Comparison of ENCODE assay signal across 15 mouse cellular contexts in the genomic region with DNA sequence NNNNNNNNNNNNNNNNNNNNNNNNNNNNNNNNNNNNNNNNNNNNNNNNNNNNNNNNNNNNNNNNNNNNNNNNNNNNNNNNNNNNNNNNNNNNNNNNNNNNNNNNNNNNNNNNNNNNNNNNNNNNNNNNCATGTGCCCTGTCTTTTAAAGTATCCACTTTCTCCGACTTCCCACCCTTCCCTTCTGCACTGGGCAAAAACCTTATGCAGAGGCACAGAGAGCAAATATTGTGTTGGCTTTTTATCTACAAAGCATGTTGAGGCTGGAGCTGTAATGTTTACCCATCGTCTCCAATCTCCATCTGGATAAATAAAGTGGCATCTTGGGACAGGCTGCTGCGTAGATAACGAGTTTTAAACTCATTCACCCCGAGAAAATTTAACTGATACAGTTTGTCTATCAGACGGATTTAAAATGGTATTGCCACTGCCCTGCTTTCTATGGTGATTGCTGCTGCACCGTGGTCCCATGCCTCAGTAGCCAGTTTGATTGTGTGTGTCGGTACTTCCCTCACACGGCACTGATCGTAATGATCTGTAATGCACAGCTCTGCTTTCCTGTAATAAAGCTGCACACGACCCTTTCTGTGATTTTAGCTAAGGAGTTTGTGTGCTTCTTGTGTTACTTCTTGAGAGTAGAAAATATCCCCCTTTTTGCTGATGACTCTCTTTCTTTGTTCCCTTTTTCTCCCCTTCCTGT.
A peak's percentile ranks its signal among the peaks of the same experiment; 100 is the strongest.
DNase-seq lines count a peak whose midpoint lies in the region; ATAC-seq lines count a peak whose summit lies in the region.
"Had no signal": no experiment of that assay in that cellular context is flagged by ENCODE, and none has a peak within 500 bp of the region (broad histone marks: within the 10 kb centered on the region; RNA-seq: fewer than 3 reads in every experiment).

No protein-coding gene starts in this region.

- DNase-seq in kidney, postnatal 36 days = no peak
- DNase-seq in spleen, postnatal 36 days (ENCODE audit: low spot score in 2 of 2) = no peak
- no peak for DNase-seq in adrenal gland, postnatal 36 days
- DNase-seq: adrenal gland, postnatal 10 days; cerebellum, postnatal 10 days; kidney, postnatal 14 days; liver, embryonic 13.5 days had no signal

- H3K27me3 ChIP-seq in kidney, embryonic 15.5 days = no peaks in the 10 kb centered on the region
- no peaks in the 10 kb centered on the region for H3K27me3 ChIP-seq in forebrain, embryonic 15.5 days
- no peaks in the 10 kb centered on the region for H3K27me3 ChIP-seq in hindbrain, embryonic 13.5 days
- no peaks in the 10 kb centered on the region for H3K27me3 ChIP-seq in midbrain, embryonic 15.5 days (replicated peaks)
- H3K27me3 ChIP-seq: heart, embryonic 15.5 days; intestine, embryonic 15.5 days; liver, embryonic 13.5 days had no signal

- peak overlapping the region; percentile 7; the same call in 1 of the 2 replicates for H3K4me2 ChIP-seq in kidney, embryonic 15.5 days
- H3K4me2 ChIP-seq in forebrain, embryonic 15.5 days (replicated peaks) = peak overlapping the region; percentile 15; the same call in 1 of the 2 replicates
- peak overlapping the region; percentile 39 for H3K4me2 ChIP-seq in hindbrain, embryonic 13.5 days
- no peak overlapping the region for H3K4me2 ChIP-seq in midbrain, embryonic 15.5 days
- H3K4me2 ChIP-seq: heart, embryonic 15.5 days; intestine, embryonic 15.5 days; liver, embryonic 13.5 days had no signal

- 25% methylated on average over 11 of the region's 11 CpGs for WGBS in kidney, embryonic 15.5 days
- WGBS in forebrain, embryonic 15.5 days = 38% methylated on average over 11 of the region's 11 CpGs
- WGBS in hindbrain, embryonic 13.5 days = 24% methylated on average over 11 of the region's 11 CpGs
- WGBS in midbrain, embryonic 15.5 days = 39% methylated on average over 11 of the region's 11 CpGs

- no peak for ATAC-seq in kidney, embryonic 15.5 days (replicated peaks; ENCODE audit: low FRiP score)
- no peak for ATAC-seq in forebrain, embryonic 15.5 days (replicated peaks)
- peak; percentile 80 for ATAC-seq in hindbrain, embryonic 13.5 days (ENCODE audit: low FRiP score)
- peak; percentile 72 for ATAC-seq in midbrain, embryonic 15.5 days (replicated peaks)
- ATAC-seq: intestine, embryonic 15.5 days had no signal

- H3K9ac ChIP-seq in kidney, embryonic 15.5 days = no peak overlapping the region
- no peak overlapping the region for H3K9ac ChIP-seq in forebrain, embryonic 15.5 days (replicated peaks)
- peak overlapping the region; percentile 43; the same call in 1 of the 2 replicates for H3K9ac ChIP-seq in hindbrain, embryonic 13.5 days
- no peak overlapping the region for H3K9ac ChIP-seq in midbrain, embryonic 15.5 days
- H3K9ac ChIP-seq: heart, embryonic 15.5 days; intestine, embryonic 15.5 days; liver, embryonic 13.5 days had no signal

- H3K36me3 ChIP-seq in kidney, embryonic 15.5 days = no peaks in the 10 kb centered on the region
- no peaks in the 10 kb centered on the region for H3K36me3 ChIP-seq in forebrain, embryonic 15.5 days
- no peaks in the 10 kb centered on the region for H3K36me3 ChIP-seq in hindbrain, embryonic 13.5 days
- no peaks in the 10 kb centered on the region for H3K36me3 ChIP-seq in midbrain, embryonic 15.5 days (replicated peaks)
- H3K36me3 ChIP-seq: G1E; heart, embryonic 15.5 days; intestine, embryonic 15.5 days; liver, embryonic 13.5 days had no signal

- H3K4me3 ChIP-seq in kidney, embryonic 15.5 days (replicated peaks) = no peak overlapping the region
- no peak overlapping the region for H3K4me3 ChIP-seq in forebrain, embryonic 15.5 days
- no peak overlapping the region for H3K4me3 ChIP-seq in hindbrain, embryonic 13.5 days
- no peak overlapping the region for H3K4me3 ChIP-seq in midbrain, embryonic 15.5 days
- H3K4me3 ChIP-seq: heart, embryonic 15.5 days; intestine, embryonic 15.5 days; liver, embryonic 13.5 days had no signal

- no peak overlapping the region for H3K27ac ChIP-seq in kidney, embryonic 15.5 days
- H3K27ac ChIP-seq in forebrain, embryonic 15.5 days (replicated peaks) = no peak overlapping the region
- H3K27ac ChIP-seq in hindbrain, embryonic 13.5 days = peak overlapping the region; percentile 72
- no peak overlapping the region for H3K27ac ChIP-seq in midbrain, embryonic 15.5 days
- H3K27ac ChIP-seq: heart, embryonic 15.5 days; intestine, embryonic 15.5 days; liver, embryonic 13.5 days; macrophage had no signal

- peaks cover 5% of the 10 kb centered on the region; the same call in 1 of the 2 replicates for H3K4me1 ChIP-seq in kidney, embryonic 15.5 days
- H3K4me1 ChIP-seq in forebrain, embryonic 15.5 days = no peaks in the 10 kb centered on the region
- peaks cover 14% of the 10 kb centered on the region for H3K4me1 ChIP-seq in hindbrain, embryonic 13.5 days (replicated peaks)
- peaks cover 11% of the 10 kb centered on the region; the same call in 1 of the 2 replicates for H3K4me1 ChIP-seq in midbrain, embryonic 15.5 days
- H3K4me1 ChIP-seq: heart, embryonic 15.5 days; intestine, embryonic 15.5 days; liver, embryonic 13.5 days had no signal

- no peaks in the 10 kb centered on the region for H3K9me3 ChIP-seq in kidney, embryonic 15.5 days (replicated peaks)
- no peaks in the 10 kb centered on the region for H3K9me3 ChIP-seq in forebrain, embryonic 15.5 days
- H3K9me3 ChIP-seq in hindbrain, embryonic 13.5 days = no peaks in the 10 kb centered on the region
- no peaks in the 10 kb centered on the region for H3K9me3 ChIP-seq in midbrain, embryonic 15.5 days
- H3K9me3 ChIP-seq: G1E; heart, embryonic 15.5 days; intestine, embryonic 15.5 days; liver, embryonic 13.5 days had no signal

Comparison
In these comparisons a context has a peak if more than half of its experiments do, and no peak if none do; other contexts are left out.
1. ATAC-seq: peak in hindbrain, embryonic 13.5 days (single experiment) and midbrain, embryonic 15.5 days (single experiment); none in kidney, embryonic 15.5 days (single experiment) and forebrain, embryonic 15.5 days (single experiment).